Mouse (Mus musculus) left cerebral cortex, postnatal 25 days (tissue): ENCODE data around the gene Prr12. TPM values are rescaled to one million over a fixed set of nuclear protein-coding genes. Genes with fewer than 3 reads are reported as not detected.

Source experiments
- DNase-seq, 2 experiments: peaks; one replicate each; pipeline ENCODE4 v3.0.0; 2022; ENCODE audit warnings: low spot score in 2 of 2, mixed read lengths in 1 of 2
- intact Hi-C: fragments of 180-260 bp; cut with DNase I; formaldehyde crosslinking; loops from one replicate; pipeline ENCODE4 v1.15.1; 2025
- total RNA-seq, 2 experiments: library from RNA; stranded (reverse); gene quantifications; 2 replicates each; pipeline ENCODE4 v1.2.3; 2021

The Prr12 gene
- total RNA-seq, 2 experiments from 2014 or later, result 59.1 to 65.5 TPM

DNA sequence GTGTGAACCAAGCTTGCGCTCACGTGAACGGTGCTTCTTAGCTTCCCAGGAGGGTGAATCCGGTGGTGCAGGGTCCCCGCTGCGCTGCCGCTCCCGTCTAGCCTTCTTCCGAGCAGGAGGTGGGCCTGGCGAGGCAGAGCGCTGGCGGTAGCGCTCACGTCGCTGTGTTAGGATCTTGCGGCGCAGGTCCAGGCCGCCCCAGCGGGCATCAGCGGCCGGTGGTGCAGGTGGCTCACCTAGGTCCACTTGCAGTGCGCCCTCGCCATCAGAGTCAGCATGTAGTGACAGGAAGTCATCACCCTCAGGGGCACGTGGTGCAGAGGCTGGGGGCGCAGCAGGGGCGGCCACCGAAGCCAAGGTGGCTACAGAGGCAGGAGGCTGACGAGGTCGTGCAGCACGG, 44.8 kb downstream of the Prr12 start:
- no peak for DNase-seq
- intact Hi-C loops, result no loop called here

GRCm38 (mm10) chr7:45007141-45007540, 45.5 kb downstream of the Prr12 start:
- intact Hi-C loops, result no loop called here
- DNase-seq, result no peak

- no peak for DNase-seq
- intact Hi-C loops, result no loop called here
Measured at GRCm38 (mm10) chr7:45006503-45006902, 46.2 kb downstream of the Prr12 start.

GRCm38 (mm10) chr7:45005321-45005992, 47.2 kb downstream of the Prr12 start:
- no peak for DNase-seq
- intact Hi-C loops, result no loop called here

DNA sequence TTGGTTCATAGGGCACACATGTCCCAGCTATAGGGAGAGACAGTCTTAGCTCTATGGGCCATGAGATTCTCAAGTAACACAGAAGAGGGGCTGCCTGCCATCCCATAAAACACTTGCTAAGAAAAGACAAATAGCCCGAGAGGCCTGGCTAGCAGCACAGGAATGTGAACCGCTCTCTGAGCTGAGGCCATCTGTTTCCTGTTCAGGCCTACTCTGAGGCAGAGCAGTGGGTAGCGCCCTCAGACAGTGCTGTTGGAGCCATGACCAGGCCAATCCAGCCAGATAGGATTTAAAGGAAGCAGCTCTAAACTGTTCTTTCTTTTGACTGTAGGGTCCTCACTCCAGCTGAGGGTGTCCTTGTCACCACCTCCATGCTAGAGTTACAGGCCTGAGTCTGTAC, 48.1 kb downstream of the Prr12 start:
- no peak for DNase-seq
- intact Hi-C loops, result no loop called here

- DNase-seq, result no peak
- intact Hi-C loops, result no loop called here
Measured at GRCm38 (mm10) chr7:45002440-45002839, 50.2 kb downstream of the Prr12 start.

- intact Hi-C loops, result no loop called here
- no peak for DNase-seq
Measured at GRCm38 (mm10) chr7:45000539-45001114, 52.1 kb downstream of the Prr12 start.

DNA sequence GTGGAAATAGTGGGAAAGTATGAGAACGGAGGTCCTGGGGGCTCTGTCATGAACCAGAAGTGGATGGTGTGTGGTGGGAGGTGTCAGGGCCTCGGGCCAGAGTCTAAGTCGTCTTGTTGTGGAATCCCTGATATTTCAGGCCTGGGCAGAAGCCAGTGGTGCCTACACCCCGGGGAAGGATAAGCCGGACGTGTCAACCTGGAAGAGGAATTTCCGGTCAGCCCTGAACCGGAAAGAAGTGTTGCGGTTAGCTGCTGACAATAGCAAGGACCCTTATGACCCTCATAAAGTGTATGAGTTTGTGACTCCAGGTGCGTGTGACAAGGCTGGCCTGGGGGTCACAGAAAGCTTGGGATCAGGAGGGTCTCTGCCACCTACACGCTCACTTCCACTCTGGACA, 52.9 kb downstream of the Prr12 start:
- intact Hi-C loops, result loop anchor here (2.0 kb wide), 1 partner anchor 15 kb away; no protein-coding TSS in a partner anchor
- DNase-seq, result no peak

DNA sequence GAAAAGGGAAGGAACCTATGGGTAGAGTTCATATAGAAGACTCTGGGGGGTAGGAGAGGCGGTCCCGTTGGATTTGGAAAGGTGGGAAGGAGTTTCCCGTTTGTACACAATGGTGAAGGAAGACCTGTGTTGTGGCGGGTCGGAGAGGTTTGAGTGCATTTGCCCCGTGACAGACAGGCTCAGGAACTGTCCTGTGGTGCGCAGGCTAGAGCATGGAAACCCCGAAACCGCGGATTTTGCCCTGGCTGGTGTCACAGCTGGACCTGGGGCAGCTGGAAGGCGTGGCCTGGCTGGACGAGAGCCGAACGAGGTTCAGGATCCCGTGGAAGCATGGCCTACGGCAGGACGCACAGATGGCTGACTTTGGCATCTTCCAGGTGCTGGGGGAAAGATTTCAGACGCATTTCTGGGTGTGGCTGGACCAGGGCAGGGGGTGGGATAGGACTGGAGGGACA, 54.2 kb downstream of the Prr12 start, which contains the start of gene Bcl2l12:
TSS of gene Bcl2l12 (minus strand) at position 212 of the 455 bp plus-strand sequence.
- no peak for DNase-seq
- intact Hi-C loops, result loop anchor here (2.0 kb wide), 1 partner anchor 16 kb away; no protein-coding TSS in a partner anchor

GRCm38 (mm10) chr7:44997940-44998428, 54.7 kb downstream of the Prr12 start:
- DNase-seq, result no peak
- intact Hi-C loops, result loop anchor here (2.0 kb wide), 1 partner anchor 17 kb away; no protein-coding TSS in a partner anchor

GRCm38 (mm10) chr7:44997231-44997939, 55.3 kb downstream of the Prr12 start, which contains the start of gene Irf3:
TSS of gene Irf3 (plus strand) at chr7:44997648.
- peak; percentile 96 to 98 for DNase-seq
- intact Hi-C loops, result no loop called here

GRCm38 (mm10) chr7:44996672-44997071, 56.0 kb downstream of the Prr12 start:
- intact Hi-C loops, result no loop called here
- no peak for DNase-seq

DNA sequence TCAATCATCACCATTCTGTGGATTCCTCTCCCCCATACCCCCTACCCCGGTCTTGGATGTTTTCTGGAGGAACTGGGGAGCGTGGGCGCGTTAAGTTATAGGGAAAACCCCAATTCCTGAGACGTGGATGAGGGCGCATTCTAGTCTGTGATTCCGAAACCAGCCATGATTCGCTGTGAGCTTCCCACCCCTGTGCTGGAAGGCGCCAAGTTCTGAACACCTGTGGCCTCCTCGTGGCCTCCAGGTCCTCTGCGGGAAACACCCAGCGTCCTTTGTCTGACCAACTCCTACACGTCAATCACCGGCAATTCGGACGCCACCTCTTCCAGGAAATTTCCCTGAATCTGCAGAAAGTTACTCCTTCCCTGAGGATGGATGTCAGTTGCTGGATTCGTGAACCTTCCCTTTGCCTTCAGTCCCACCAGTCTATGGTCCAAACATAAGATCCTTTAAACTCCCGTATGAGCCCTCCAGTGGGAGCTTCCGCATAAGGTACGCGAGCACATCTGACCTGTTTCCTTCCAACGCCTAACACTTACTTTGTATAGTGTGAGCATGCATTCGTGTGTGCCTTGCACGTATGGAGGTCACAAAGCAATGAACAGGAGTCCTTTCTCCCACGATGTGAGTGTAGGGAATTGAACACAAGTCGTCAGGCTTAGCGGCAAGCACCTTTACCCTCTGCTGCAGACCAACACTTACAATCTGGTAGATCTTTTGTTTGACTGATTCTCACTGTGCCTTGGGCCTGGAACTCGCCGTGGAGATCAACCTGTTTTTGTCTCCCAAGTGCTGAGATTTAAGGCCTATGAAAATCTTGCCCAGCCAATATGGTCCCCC, 65.6 kb downstream of the Prr12 start:
- peak in 1 of 2 experiments; percentile 23 for DNase-seq
- intact Hi-C loops, result no loop called here

- DNase-seq, result peak; percentile 98 to 100
- intact Hi-C loops, result no loop called here
Measured at GRCm38 (mm10) chr7:44986192-44986878, 66.3 kb downstream of the Prr12 start, which contains the start of gene Prmt1. TSS of gene Prmt1 (minus strand) at chr7:44986568.

DNA sequence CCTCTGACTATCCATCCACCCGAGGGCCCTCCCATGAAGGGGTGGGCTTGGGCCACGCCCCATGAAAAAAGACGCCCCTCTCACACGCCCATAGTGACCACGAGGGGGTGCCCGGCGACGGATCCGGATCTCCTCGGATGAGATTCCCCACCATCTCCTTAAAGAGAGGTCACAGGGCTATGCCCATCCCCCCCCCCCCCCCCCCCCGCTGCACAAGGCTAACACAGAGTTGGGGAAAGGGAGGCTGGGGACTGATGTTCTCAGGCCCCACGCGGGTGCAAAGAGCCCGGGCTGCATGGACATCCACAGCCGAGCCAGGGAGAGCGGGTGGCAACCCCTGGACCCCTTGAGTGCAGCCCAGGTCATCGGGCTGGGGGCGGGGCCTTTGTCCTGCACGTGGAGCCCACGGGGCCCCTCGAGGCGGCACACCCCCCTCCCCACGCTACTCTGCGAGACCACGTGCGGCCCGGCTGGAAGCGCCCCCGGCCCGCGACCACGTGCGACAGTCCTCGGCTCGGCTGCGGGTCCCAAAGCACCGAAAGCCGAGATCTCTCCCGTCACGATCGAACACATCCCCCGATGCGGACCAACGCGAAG, 67.0 kb downstream of the Prr12 start:
- peak; percentile 47 to 62 for DNase-seq
- intact Hi-C loops, result no loop called here

- no peak for DNase-seq
- intact Hi-C loops, result no loop called here
Measured at GRCm38 (mm10) chr7:44984833-44985164, 67.9 kb downstream of the Prr12 start.

DNA sequence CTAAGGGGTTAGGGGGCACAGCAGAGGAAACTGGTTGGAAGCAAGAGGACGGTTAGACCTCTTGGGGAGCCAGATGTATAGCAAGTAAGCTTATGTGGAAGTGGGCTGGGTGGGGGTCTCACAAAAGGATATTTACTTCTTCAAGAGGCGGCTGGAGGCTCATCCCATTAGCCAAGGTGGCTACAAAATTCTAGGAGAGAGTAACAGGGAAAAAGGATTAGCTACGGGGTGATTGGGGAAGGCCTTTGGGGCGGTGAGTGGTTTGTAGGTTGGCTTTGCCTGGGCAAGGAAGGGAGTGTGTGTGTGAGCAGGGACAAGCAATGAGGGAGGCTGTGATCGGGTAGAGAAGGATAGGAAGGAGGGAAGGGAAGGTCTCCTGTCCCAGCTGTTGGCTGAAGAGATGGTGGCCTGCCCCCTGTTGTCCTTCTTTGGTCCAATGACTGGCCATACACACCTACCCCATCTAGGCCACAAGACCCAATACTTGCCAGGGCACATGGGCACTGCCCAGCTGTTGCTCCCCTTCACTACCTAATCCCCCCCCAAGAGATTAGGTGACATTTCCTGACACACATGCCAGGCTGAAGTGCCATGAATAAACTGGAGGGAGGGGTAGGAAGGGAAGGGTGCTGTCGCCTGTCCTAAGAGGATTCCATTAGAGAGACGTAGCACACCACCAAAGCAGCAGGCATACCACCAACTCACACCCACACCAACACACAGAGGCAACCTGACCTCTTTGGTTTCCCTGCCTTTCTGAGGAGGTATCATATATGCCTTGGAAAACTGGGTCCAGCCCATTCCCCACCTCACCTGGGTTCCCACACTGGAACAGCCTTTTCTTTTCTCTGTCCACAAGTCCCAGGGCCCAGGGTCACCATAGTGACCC, 68.5 kb downstream of the Prr12 start:
- no peak for DNase-seq
- intact Hi-C loops, result no loop called here

DNA sequence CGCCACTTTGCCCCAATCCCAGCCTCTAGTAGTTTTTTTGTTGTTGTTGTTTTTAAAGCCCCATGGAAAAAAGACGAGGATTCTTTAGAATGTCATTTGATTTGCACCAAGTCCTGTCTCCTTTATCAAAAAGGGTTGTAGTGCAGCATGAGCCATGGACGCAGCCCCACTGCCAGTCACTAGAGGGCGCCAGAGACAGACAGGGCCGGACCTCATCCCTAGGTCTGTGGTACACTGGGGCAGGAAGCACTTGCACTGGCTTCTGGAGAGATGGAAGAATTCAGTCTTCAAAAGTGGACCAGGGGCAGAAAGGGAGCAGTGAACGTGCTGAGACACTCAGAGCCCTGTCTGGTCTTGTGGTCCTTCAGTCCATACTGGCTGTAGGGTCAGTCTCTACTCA, 69.6 kb downstream of the Prr12 start:
- DNase-seq, result peak; percentile 78 to 89
- intact Hi-C loops, result no loop called here
